Mouse (Mus musculus): ENCODE results near the gene Slc26a11.

GRCm38 (mm10) chr11:119338271-119339059, 16.9 kb upstream of the Slc26a11 start:
- TF ChIP-seq GATA1 (IDR thresholded peaks at IDR 0.05; ENCODE audit: low read length) (no peak), TAL1 (IDR thresholded peaks at IDR 0.05; ENCODE audit: low read length) (no peak)

Measured in erythroblast, embryonic 14.5 days (primary cell).